Mouse (Mus musculus) embryonic facial prominence, embryonic 15.5 days (tissue): Measurements from ENCODE around the gene Sgsm1. TPM values are rescaled to one million over a fixed set of nuclear protein-coding genes. Genes with fewer than 3 reads are reported as not detected.
A peak's percentile ranks its signal among the peaks of the same experiment; 100 is the strongest.

Source experiments
- ATAC-seq: fragments of 200-750 bp; cut with Nextera tagmentation; 2 replicates; pipeline ENCODE4 v1.8.0; 2017; ENCODE audit warnings: low read depth, moderate TSS enrichment; ENCODE audit not compliant: insufficient number of reproducible peaks, low FRiP score, low TSS enrichment
- H3K27ac ChIP-seq: fragments of 300-500 bp; sonication (generic); replicated peaks from 2 replicates; pipeline ENCODE4 v1.5.1; 2015; ENCODE audit warnings: mild to moderate bottlenecking, inconsistent platforms
- H3K27me3 ChIP-seq: fragments of 300-500 bp; sonication (generic); 2 replicates; pipeline ENCODE4 v1.6.1; 2015; ENCODE audit warnings: inconsistent platforms
- H3K36me3 ChIP-seq: fragments of 300-500 bp; sonication (generic); 2 replicates; pipeline ENCODE4 v1.6.1; 2015; ENCODE audit warnings: mild to moderate bottlenecking, inconsistent platforms
- H3K4me1 ChIP-seq: fragments of 300-500 bp; sonication (generic); 2 replicates; pipeline ENCODE4 v1.6.1; 2015; ENCODE audit warnings: inconsistent platforms
- H3K4me2 ChIP-seq: fragments of 300-500 bp; sonication (generic); replicated peaks from 2 replicates; pipeline ENCODE4 v1.6.1; 2015; ENCODE audit warnings: mild to moderate bottlenecking, inconsistent platforms
- H3K4me3 ChIP-seq: fragments of 300-500 bp; sonication (generic); replicated peaks from 2 replicates; pipeline ENCODE4 v1.5.1; 2015; ENCODE audit warnings: mild to moderate bottlenecking, inconsistent platforms
- H3K9ac ChIP-seq: fragments of 300-500 bp; sonication (generic); 2 replicates; pipeline ENCODE4 v1.6.1; 2015; ENCODE audit warnings: inconsistent platforms
- H3K9me3 ChIP-seq: fragments of 300-500 bp; sonication (generic); replicated peaks from 2 replicates; pipeline ENCODE4 v1.6.1; 2016; ENCODE audit warnings: inconsistent platforms
- WGBS: fragments of 180-500 bp; shearing (Covaris S2); methylation state at CpG from one replicate; pipeline ENCODE4 v1.1.7; 2015; 5-methylcytosine and 5-hydroxymethylcytosine counted together
- polyA plus RNA-seq: library from polyadenylated mRNA; unstranded; fragments of >200 nt; fragmentation: Nextera tagmentation; extraction: Ambion mirVana; gene quantifications from 2 replicates; pipeline ENCODE4 v1.2.1, GENCODE M21; 2015

Gene Sgsm1
- polyA plus RNA-seq, 1 experiment from 2014 or later = 3.3 TPM

GRCm38 (mm10) chr5:113345781-113346180, 35.2 kb upstream of the Sgsm1 start:
- 5% methylated on average over 11 of the region's 11 CpGs for WGBS
- H3K4me1 ChIP-seq = peaks cover 8% of the 10 kb centered on the region
- no peak for ATAC-seq
- H3K27ac ChIP-seq = no peak overlapping the region
- H3K27me3 ChIP-seq = peaks cover 69% of the 10 kb centered on the region
- no peak overlapping the region for H3K4me3 ChIP-seq
- H3K9ac ChIP-seq = no peak overlapping the region
- H3K4me2 ChIP-seq = no peak overlapping the region
- H3K36me3 ChIP-seq = no peaks in the 10 kb centered on the region
- no peaks in the 10 kb centered on the region for H3K9me3 ChIP-seq

DNA sequence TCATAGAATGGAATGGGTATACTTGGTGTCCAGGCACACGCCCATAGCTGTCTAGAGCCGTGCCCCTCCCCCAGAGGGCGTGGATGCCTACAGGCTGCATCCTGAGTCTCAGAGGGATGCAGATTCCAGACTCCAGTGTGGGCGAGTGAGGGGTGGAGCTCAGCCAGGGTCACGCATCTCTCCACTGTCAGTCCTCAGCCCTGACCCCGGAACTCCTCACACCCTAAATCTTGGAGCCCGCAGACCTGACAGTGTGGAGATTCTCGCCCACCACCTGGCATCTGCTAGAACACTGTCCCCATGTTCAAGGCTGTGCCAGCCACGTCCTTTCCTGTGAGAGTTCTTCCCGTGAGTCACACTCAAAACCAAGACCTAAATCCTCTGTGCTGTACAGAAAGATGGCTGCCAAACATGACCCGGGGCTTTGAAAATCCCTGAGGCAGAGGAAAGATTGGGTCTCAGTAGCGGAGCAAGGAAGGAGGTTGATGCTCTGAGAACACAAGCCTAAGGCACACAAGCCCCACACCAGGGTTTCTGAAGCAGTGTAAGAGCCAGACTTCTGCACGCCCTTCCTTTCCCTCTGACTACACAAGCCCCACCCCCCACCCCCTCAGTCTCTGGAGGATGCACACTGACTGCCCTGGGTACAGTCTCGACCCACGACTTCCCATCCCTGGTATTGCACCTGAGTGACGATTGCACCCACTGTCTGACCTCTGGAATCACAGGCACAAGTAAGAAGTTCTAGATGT, 34.2 kb upstream of the Sgsm1 start:
- no peak for ATAC-seq
- Histone ChIP-seq H3K27me3 (peaks cover 62% of the 10 kb centered on the region), H3K4me2 (no peak overlapping the region), H3K27ac (no peak overlapping the region), H3K4me1 (peaks cover 8% of the 10 kb centered on the region), H3K9me3 (no peaks in the 10 kb centered on the region), H3K9ac (no peak overlapping the region), H3K36me3 (no peaks in the 10 kb centered on the region), H3K4me3 (no peak overlapping the region)
- WGBS = 22% methylated on average over 16 of the region's 16 CpGs

- no peak for ATAC-seq
- Histone ChIP-seq H3K27me3 (peaks cover 73% of the 10 kb centered on the region), H3K9ac (no peak overlapping the region), H3K9me3 (no peaks in the 10 kb centered on the region), H3K4me3 (peak overlapping the region; percentile 31; the same call in 1 of the 2 replicates), H3K4me2 (peak overlapping the region; percentile 40), H3K27ac (no peak overlapping the region), H3K4me1 (peaks cover 19% of the 10 kb centered on the region), H3K36me3 (no peaks in the 10 kb centered on the region)
- WGBS = 41% methylated on average over 9 of the region's 9 CpGs
These were observed 25.7 kb upstream of the Sgsm1 start for GRCm38 (mm10) chr5:113336281-113336680.

DNA sequence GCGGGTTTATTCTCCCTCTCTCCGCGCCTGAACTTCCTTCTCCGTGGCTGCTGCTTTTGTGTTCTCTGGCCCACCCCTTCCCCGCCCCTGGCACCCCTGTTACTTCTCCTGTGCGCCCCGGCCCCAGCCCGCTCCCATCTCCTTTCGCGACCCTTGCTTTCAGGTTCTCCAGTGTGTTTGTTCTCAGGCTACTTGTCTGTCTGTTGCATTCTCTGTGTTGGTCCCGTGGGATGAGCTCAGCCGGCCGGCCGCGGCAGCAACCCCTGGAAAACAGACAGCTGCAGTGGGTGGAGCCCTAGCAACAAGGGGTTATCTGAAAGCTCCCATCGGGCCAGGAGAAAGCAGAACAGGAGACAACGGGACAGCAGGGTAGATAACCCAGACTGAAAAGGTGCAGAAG, 25.1 kb upstream of the Sgsm1 start:
- WGBS = 1% methylated on average over 17 of the region's 17 CpGs
- H3K27me3 ChIP-seq = peaks cover 75% of the 10 kb centered on the region
- H3K4me1 ChIP-seq = peaks cover 19% of the 10 kb centered on the region
- H3K9me3 ChIP-seq = no peaks in the 10 kb centered on the region
- H3K27ac ChIP-seq = no peak overlapping the region
- H3K4me3 ChIP-seq = peak overlapping the region; percentile 31
- H3K9ac ChIP-seq = no peak overlapping the region
- H3K36me3 ChIP-seq = no peaks in the 10 kb centered on the region
- no peak for ATAC-seq
- H3K4me2 ChIP-seq = peak overlapping the region; percentile 40

- Histone ChIP-seq H3K4me1 (peaks cover 19% of the 10 kb centered on the region), H3K27me3 (peaks cover 74% of the 10 kb centered on the region), H3K4me2 (peak overlapping the region; percentile 40), H3K27ac (no peak overlapping the region), H3K9ac (no peak overlapping the region), H3K9me3 (no peaks in the 10 kb centered on the region), H3K4me3 (peak overlapping the region; percentile 31), H3K36me3 (no peaks in the 10 kb centered on the region)
- 7% methylated on average over 34 of the region's 34 CpGs for WGBS
- no peak for ATAC-seq
These were observed 24.3 kb upstream of the Sgsm1 start for GRCm38 (mm10) chr5:113334621-113335530.

- no peak for ATAC-seq
- no peak overlapping the region for H3K4me2 ChIP-seq
- H3K27ac ChIP-seq = no peak overlapping the region
- H3K4me1 ChIP-seq = peaks cover 19% of the 10 kb centered on the region
- H3K27me3 ChIP-seq = peaks cover 59% of the 10 kb centered on the region
- no peak overlapping the region for H3K4me3 ChIP-seq
- WGBS = 61% methylated on average over 4 of the region's 4 CpGs
- H3K36me3 ChIP-seq = no peaks in the 10 kb centered on the region
- H3K9me3 ChIP-seq = peaks cover 4% of the 10 kb centered on the region; the same call in 1 of the 2 replicates
- no peak overlapping the region for H3K9ac ChIP-seq
These were observed 22.3 kb upstream of the Sgsm1 start for GRCm38 (mm10) chr5:113332899-113333298.

DNA sequence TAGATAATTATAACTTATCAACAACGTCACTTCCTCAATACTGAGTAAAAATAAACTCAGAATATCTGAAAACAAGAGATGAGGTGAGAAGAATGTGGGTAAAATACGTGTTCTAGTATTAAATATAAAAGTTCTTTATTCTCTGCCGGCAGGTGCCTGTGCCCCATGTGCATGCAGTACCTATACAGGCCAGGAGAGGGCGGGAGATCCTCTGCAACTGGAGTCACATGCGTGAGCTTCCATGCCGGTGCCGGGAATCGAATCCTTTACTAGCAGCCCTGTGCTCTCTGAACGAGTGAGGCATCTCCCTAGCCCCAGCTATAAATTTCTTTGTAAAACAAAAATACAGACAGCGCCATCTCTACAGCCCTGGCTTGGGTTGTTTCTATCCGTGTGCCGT, 21.7 kb upstream of the Sgsm1 start:
- peaks cover 52% of the 10 kb centered on the region for H3K27me3 ChIP-seq

GRCm38 (mm10) chr5:113330202-113330601, 19.6 kb upstream of the Sgsm1 start:
- no peak overlapping the region for H3K27ac ChIP-seq
- ATAC-seq = no peak
- 88% methylated on average over 3 of the region's 3 CpGs for WGBS
- H3K27me3 ChIP-seq = peaks cover 38% of the 10 kb centered on the region
- no peak overlapping the region for H3K9ac ChIP-seq
- no peak overlapping the region for H3K4me2 ChIP-seq
- peaks cover 4% of the 10 kb centered on the region; the same call in 1 of the 2 replicates for H3K9me3 ChIP-seq
- peaks cover 10% of the 10 kb centered on the region for H3K4me1 ChIP-seq
- H3K4me3 ChIP-seq = no peak overlapping the region
- no peaks in the 10 kb centered on the region for H3K36me3 ChIP-seq

More for the DNA sequence above, 21.7 kb upstream of the Sgsm1 start:
- H3K4me3 ChIP-seq = no peak overlapping the region
- H3K9me3 ChIP-seq = peaks cover 4% of the 10 kb centered on the region; the same call in 1 of the 2 replicates
- H3K4me2 ChIP-seq = no peak overlapping the region
- H3K27ac ChIP-seq = no peak overlapping the region
- no peaks in the 10 kb centered on the region for H3K36me3 ChIP-seq
- 33% methylated on average over 12 of the region's 12 CpGs for WGBS
- ATAC-seq = no peak
- H3K4me1 ChIP-seq = peaks cover 19% of the 10 kb centered on the region
- no peak overlapping the region for H3K9ac ChIP-seq

GRCm38 (mm10) chr5:113329463-113329862, 18.9 kb upstream of the Sgsm1 start:
- no peak for ATAC-seq
- peaks cover 4% of the 10 kb centered on the region; the same call in 1 of the 2 replicates for H3K9me3 ChIP-seq
- no peak overlapping the region for H3K4me2 ChIP-seq
- no peak overlapping the region for H3K9ac ChIP-seq
- peaks cover 38% of the 10 kb centered on the region for H3K27me3 ChIP-seq
- H3K27ac ChIP-seq = no peak overlapping the region
- H3K4me3 ChIP-seq = no peak overlapping the region
- 88% methylated on average over 8 of the region's 8 CpGs for WGBS
- H3K4me1 ChIP-seq = peaks cover 4% of the 10 kb centered on the region
- no peaks in the 10 kb centered on the region for H3K36me3 ChIP-seq

GRCm38 (mm10) chr5:113323784-113324638, 13.4 kb upstream of the Sgsm1 start:
- whole genome bisulfite sequencing = 3% methylated on average over 38 of the region's 38 CpGs
- Histone ChIP-seq H3K9me3 (peaks cover 4% of the 10 kb centered on the region; the same call in 1 of the 2 replicates), H3K4me1 (peaks cover 11% of the 10 kb centered on the region), H3K27ac (no peak overlapping the region), H3K36me3 (no peaks in the 10 kb centered on the region), H3K27me3 (peaks cover 32% of the 10 kb centered on the region), H3K9ac (no peak overlapping the region), H3K4me3 (peak overlapping the region; percentile 41), H3K4me2 (peak overlapping the region; percentile 63)
- peak; percentile 63 for ATAC-seq
